Mouse (Mus musculus): ENCODE measurements at regions not wholly inside any gene's neighbourhood (a gene's known extent, or its start where the extent isn't known, plus 50 kb on each side); places are given as distances from the start of the nearest gene placed in this dataset.

DNA sequence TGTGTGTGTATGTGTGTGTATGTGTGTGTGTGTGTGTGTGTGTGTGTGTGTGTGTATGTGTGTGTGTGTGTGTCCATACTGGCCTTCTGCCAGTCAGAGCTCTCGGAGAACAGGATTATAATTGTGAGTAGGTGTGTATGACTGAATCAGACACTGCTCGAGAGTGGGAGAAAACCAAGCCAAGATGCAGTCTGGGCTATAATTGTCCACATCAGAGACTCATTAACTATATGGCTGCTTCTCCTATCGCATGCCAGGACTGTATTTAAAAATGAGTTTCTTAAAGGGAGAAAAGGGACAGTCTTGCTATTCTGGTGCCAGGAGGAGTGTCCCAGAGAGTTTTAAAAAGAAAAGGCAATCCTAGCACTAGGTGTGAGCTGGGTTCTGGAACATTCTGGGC is 58.7 kb upstream of the Adpgk start:
- DNase-seq (ENCODE audit: low spot score): no peak

DNA sequence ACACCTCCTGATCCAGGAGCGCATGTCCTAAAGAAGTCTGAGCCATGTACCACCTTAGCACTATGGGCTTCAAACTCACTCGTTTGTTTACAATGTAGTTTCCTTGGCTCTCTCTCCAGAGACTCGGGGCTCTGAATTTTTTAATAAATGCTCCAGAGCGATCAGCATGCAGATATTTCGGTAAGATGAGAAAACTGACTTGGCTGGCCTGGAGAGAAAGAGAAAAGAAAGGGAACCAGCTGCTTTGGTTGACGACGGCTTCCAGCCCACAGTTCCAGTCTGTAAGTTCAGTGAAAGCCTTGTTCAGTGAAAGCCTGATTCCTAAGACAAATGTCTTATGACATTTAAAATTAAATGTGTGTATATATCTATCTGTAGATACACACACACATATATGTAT is 59.4 kb upstream of the Adpgk start:
- DNase-seq (ENCODE audit: low spot score): no peak

DNA sequence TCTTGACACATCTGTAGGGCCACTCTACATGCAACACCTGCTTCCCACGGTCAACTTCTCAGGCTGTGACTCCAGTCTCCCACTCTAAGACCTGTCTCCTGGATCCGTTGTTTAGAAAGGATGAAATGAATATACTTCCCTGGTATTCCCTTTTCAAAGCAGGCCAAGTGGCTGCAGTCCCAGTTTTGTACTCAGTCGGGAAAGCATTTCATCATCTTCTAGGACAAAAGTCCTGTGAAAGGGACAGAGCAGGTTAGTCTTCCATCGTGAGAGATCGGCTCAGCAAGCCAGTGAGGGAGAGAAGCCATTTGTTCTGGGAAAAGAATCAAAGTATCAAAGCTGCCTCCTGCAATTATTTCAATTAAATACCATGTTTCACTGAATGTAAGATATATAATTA is 60.2 kb upstream of the Adpgk start:
- no peak for DNase-seq (ENCODE audit: low spot score)

DNA sequence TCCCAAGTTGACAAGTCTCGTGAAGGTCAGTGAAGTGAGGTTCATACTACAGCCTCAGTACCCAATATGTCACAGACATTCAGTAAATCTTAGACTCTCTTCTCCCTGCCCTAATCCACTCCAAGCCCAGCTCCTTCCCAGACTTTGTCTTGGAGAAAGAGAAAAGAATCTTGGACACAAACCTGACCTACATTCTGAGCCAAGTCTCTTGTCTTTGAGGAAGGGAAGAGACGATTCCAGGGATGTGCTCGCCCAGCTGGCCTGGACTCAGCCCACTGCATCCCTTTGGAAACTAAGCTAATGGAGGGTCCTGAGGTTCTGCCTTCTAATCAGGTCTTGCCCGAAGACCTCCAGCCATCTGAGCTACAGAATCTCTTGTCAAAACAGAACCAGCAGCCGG is 61.2 kb upstream of the Adpgk start:
- peak; percentile 23 for DNase-seq (ENCODE audit: low spot score)

DNA sequence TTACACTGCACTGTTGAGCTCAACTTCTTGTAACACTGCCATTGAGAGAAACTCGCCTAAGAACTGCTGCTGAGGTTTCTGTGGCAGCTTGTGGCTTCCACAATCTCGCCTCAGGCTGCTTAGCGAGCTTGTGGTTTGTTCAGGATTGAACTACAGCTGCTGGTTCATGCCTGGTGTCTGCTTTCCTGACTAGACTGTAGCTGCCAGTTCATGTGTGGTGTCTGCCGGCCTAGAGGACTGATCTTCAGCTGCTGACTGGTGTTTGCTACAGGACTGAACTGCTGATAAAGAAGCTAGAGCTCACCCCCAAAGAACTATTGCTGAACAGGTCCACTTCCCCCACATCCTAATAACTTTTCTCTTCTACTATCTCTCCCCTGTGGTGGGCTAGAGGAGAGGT is 63.4 kb upstream of the Adpgk start:
- DNase-seq (ENCODE audit: low spot score): no peak

DNA sequence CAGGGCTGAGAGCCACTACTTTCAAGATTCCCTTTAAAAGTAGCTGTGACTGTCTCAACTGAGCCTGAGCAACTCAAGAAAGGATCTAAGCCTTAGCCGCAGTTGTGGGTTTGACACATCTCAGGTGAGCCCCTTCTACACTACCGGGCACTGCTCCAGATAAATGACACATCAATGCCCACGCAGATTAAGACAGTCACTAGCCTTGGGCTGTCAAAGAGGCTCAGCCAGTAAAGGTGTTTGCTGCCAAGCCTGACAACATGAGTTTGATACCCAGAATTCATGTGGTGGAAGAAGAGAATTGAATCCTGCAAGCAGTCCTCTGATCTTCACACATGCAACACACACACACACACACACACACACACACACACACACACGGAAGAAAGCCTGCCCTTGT is 65.0 kb upstream of the Adpgk start:
- DNase-seq (ENCODE audit: low spot score): no peak

DNA sequence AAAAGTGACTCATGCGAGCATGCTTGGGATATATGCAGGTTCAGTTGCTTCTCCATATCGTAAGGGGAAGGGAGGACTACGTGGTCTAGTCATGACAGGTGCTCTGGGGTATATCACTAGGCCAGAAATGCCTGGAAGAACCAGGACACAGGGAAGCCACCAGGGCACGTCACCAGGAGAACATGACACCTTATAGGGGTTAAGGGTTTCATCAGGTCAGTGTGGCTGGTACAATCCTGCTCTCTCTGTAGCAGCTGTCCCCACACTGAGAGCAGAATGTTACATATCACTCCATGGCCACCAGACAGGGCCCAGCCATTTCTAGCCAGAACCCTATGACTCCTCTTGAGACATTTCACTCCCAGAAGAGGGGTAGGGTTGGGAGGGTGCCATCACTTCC is 72.1 kb upstream of the Adpgk start:
- no peak for DNase-seq (ENCODE audit: low spot score)

DNA sequence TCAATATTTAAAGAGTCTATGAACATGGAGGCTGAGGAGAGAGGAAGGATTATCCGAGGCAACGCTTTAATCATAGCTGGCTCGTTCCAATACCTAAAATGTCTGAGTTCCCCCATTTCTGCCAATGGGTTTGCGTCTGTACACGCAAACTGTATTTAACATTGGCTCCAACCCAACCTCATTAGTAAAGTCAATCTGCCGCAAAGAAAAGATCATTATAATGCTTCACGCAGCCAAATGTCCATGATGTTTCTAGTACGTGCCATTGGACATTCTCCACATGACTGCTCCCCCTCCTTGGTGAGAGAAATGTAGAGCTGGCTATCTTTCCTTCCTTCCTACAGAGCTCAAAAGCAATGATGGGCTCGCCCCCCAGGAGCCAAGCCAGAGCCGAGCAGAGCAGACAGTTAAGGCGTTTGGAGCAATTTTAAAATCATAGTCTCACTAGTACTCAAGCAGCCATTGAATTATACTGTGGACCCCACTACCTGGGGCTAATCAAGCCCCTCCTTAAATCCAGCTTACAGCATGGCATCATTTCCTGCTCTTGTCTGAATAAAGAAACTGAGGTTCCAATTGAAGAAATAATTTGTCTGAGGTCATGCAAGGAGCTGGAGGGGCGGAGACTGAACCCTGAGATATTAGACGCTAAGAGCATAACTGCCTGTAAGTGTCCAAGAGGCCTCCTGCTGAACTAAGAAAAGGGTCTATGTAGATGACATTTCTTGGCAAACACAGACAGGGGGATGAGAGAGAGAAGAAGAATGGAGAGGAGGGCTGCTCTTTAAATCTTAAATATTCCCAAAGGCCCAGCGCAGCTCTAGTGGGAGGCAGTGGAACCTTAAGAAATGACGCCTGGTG is 88.5 kb upstream of the Adpgk start:
- no peak for DNase-seq (ENCODE audit: low spot score)

DNA sequence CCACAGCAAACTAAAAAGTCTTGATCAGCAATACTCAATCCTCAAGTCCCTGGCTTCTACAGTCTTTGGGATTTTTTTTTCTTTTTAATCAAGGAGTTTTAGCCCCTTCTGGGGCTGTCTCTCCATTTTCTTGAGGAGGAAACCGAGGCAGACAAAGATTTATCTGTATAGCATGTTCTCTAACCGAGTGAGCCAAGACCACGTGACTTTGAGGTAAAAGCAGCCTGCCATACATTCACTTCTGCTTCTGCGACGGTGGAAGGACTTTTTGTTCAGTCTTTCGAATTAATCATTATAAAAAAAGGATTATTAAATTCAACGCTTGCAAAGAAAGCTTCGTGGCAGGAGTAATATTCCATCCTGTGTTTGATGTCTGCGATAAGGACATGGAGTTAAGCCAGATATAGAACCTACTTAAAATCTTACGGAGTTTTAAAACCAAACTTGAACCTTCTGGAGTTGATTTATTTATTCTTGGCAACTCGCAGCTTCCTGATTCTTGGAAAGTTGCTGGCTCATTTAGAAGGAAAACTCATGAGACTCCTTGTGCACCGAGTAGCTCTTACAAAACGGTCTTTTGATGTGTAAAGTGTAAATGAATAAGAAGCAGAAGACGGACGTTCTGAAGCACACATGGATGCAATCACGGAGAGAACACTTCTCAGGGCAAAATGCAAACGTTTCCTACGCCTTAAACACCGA is 91.7 kb upstream of the Adpgk start:
- no peak for DNase-seq (ENCODE audit: low spot score)

DNA sequence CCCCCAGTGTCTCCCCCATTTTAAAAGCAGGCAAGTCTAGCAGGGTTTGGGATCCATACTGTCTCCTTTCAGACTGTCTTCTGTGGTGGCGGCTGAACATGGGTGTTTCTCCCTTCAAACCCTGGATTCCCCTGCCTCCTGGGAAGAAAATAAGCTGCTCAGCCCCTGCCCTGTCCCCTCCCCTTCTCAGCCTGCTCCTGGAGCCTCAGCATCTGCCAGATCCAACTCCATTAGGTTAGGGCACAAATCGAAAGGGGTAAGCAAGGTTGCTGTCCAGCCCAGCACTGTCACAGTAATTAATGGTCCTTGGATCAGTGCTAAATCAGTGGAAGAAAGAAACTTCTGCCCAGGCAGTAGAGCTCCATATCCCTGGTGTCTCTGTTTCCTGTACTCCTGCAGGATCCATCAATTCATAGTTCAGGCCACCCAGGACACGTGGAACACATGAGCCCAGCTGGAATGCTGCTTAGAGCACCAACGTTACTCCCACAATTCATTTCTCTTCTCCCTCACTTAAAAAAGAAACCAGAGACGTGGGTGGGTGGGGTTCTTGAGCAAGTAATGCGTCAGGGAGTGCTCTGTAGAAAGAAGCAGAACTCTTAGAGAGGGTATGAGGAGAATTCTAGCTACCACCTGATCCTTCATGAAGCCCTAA is 93.0 kb upstream of the Adpgk start:
- no peak for DNase-seq (ENCODE audit: low spot score)

DNA sequence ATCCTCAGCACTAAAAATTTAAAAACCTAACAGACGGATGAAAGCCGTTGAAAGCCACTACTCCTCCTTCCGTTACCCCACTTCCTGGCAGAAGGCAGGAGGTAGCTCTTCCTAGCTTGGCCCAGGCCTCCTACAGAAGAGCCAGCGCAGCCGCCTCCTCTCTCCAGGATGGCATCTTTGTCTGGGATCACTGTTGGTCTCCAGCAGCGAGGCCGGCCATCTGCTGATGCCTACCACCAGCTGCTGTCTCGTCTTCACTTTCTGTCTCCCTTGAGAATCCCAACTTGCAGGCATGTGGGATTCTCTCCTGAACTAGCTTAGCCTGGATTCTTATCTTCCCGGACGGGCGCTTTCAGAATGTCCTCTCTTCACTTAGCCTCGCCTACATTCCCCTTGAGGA is 93.9 kb upstream of the Adpgk start:
- DNase-seq (ENCODE audit: low spot score): no peak

DNA sequence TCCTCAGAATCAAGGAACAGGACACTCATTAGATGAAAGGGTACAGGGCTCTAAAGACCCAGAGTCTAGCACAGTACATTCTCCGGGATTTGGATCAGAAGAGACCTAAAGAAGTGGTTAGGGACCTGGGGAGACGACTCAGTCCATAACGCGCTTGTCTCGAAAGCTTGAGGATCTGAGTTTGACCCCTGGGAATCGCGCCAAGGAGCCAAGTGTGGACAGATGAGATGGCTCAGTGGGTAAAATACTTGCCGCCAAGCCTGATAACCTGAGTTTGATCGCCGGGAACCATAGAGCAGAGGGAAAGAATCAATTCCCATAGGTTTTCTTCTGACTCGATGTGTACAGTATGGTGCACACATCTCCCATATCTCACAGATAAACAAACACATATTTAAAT is 97.4 kb upstream of the Adpgk start:
- no peak for DNase-seq (ENCODE audit: low spot score)

DNA sequence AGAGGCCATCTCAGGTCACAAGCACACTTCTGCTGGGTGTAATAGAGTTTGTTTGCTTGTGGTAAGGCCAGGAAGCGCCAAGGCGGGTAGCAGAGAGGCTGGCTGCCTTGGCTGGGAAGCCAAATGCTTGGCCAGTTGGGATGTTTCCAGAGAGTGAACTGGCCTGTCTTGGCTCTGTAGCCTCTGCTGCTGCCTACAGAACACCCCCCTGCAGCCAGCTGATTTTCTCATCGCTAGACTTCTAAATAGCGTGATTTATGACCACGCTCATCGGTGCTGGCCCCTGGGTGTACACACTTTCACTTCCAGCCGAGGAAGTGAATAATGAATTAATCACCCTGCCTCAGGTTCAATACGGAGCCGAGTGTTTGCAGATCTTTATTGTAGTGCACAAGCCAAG is 102.2 kb upstream of the Adpgk start:
- peak; percentile 34 for DNase-seq (ENCODE audit: low spot score)

DNA sequence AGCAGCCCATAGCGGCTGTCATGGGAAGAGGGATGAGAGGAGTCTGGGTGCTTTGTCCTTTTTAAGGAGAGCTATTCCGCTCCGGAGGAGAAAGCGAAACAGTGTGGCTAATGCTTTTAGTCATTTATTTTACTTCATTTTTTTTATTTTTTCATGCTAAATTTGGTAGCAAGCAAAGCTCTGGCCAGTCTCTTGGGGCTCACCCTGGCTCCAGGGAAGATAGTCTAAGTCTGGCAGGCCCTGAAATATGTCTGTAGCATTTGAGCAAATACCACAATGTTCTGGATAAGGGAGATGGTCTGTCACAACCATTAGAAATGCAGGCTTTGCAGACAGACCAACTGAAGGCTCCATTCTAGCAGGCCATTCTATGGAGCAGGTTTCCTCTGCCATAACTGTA is 102.9 kb upstream of the Adpgk start:
- no peak for DNase-seq (ENCODE audit: low spot score)

DNA sequence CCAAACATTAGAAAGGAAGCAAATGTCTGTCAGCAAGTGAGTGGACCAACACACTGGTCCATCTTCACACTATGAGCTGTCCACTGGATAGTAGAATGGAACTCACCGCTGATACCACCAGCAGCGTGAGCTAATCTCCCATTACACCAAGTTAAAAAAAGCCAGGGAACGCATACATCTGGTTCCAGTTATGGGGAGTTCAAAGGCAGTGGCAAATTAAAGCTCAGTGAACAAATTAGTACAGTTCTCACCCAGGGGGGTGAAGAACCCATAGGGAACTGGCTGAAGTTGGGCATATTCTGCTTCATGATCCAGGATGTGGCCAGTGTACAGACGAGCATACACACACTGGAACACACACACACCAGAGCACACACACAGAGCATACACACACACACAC is 105.0 kb upstream of the Adpgk start:
- DNase-seq (ENCODE audit: low spot score): no peak

DNA sequence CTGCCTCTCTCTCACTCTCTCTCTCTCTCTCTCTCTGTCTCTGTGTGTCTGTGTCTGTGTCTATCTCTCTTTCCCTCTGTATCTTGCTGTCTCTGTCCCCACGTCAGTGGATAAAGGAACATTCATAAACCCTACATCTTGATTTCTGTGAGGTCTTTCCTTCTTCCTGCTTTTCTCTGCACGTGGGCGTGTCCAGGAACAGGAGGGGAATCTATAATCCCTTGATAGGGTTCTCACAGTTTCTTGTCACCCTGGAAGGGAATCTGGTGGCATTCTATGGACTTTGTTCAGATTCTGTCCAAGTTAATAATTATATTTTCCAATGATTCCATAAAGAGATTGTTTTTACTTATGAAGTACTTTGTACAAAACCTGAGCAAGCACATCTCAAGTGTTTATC is 107.3 kb upstream of the Adpgk start:
- DNase-seq (ENCODE audit: low spot score): no peak

DNA sequence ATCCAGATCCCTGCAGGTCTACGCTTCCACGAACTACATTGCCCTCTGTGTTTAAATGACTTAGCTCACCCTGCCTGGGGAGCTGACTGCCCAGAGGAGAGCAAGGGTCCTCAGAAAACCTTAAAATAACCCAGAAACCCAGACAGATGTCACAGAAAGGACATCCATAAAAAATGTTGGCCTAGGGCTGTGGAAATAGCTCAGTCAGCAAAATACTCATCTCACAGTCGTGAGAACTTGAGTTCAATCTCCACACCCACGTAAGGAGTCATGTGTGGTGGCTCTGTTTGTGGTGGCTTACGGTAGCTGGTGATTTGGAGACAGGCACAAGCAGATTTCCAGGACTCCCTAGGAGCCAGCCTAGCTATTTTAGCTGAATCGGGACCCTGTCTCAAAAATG is 108.5 kb upstream of the Adpgk start:
- no peak for DNase-seq (ENCODE audit: low spot score)

DNA sequence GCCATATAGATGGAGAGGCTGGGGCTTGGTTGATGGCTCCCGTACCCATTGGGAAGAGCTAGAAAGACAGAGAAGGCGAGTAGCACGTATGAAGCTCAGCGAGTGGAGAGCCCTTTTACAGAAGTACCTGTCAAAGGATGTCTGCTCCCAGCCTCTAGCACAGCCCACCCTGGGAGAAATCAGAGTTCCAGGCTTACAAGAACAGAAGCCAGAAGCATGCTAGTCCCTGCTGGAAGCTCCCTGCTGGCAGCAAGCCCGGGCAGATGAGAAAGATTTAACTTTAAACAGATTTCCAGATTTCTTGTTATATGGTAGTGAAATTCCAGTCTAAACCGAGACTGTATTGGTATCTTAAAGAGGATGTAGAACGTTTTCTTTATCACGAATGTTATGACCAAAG is 108.9 kb upstream of the Adpgk start:
- DNase-seq (ENCODE audit: low spot score): peak; percentile 14

DNA sequence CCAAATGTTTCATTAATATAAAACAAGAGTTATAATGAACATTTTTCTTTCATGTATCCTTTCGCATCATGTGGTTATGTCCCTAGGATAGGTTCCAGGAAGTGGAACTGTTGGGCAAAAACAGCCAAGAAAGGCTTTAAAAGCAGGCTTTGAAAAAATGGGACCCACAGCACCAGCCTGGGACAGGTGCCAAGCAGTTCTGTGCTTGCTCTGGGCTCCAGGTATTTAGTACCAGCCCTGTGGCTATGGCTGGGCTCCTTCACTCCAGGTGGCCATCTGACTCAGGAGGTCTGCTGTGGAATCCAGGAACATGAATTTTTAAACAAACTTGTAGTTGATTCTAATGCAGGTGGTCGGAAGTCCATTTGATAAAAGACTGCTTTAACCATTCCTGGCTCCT is 119.8 kb upstream of the Adpgk start:
- DNase-seq (ENCODE audit: low spot score): no peak

DNA sequence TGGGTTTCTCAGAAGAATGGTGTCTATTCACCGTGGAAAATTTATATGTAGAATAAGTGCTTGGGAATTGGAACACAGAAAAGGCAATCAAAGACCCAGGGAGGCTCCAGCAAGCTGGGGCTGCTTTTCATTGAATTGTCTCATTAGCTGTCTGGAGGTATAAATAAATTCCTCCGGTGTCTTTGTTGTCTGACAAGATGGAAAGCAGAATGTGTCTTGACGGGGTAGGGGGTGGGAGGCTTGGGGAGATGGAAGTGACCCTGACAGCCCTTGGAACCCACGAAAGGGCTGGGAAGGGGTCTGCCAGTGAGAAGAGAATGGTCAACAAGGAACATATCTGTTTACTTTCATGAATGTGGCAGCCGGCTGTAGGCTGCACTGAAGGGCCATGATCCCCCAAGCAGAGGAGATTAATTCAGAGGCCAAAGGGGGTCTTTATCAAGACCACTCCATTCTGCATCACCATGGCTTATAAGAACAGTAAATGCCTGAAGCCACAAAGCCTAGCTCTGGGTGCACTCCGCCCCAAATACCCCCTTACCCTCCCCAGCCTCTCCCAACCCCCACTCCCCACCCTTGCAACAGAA is 127.2 kb upstream of the Neo1 start:
- no peak for DNase-seq (ENCODE audit: low spot score)

DNA sequence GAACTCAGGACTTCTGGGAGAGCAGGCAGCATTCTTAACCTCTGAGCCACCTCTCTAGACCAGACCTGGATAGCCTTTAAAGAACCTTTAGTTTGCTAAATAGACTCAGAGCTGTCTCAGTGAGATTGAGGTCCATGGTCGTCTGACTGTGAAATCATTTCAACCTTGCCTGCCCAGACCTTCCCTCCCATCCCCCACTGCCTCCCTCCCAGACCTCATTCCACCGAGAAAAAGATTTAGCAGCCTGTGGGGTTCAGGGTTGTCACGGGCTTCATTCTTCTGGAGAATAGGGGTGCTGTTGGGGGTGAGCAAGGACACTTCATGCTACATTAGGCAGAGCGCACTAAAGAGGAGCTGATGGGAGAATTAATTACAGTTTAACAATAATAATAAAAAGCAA is 126.7 kb upstream of the Neo1 start:
- DNase-seq (ENCODE audit: low spot score): no peak

DNA sequence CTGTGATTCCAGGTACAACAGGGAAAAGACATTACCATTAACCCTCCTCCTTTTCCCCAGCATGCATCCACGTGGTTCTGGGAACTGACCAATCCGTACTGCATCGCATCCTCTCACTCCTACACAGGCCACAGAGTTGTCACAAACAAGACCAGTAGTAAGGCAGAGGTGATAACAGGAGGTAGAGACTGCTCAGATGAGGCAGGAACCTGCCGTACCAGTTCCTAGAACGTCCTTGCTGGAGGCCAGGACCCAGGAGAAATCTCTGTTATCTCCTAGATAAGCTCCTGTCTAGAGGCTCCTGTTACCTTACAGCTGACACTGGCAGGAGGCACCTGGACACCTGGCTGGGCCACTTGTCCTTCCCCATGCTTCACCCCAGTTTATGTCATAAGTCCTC is 121.4 kb upstream of the Neo1 start:
- no peak for DNase-seq (ENCODE audit: low spot score)

DNA sequence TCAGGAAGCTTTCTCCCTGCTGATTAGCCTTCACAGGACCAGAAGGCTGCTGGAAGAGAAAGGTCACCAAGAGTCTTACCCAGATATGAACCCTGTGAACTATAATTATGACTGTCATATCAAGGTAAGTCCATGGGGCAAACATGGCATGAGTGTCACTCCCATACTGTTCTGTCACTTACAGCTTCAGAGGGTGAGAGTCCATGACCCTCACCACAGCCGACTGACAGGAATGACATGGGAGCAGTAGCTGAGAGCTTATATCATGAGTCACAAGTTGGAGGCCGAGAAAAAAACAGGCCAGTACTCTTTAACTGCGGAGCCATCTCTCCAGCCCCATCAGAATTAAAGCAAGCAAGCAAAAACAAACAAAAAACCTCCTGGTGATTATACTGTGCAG is 117.7 kb upstream of the Neo1 start:
- DNase-seq (ENCODE audit: low spot score): no peak
